Mouse (Mus musculus) hindbrain, embryonic 14.5 days (tissue): ENCODE measurements around the gene Cst6. TPM values are rescaled to one million over a fixed set of nuclear protein-coding genes. Genes with fewer than 3 reads are reported as not detected.

Experiments used
- ATAC-seq: fragments of 200-750 bp; cut with Nextera tagmentation; 2 replicates; pipeline ENCODE4 v1.8.0; 2017; ENCODE audit warnings: moderate number of reproducible peaks, mild to moderate bottlenecking, moderate TSS enrichment, moderate library complexity; ENCODE audit not compliant: low FRiP score
- DNase-seq: peaks from one replicate; pipeline ENCODE4 v3.0.0-alpha.2; 2015; ENCODE audit warnings: low spot score
- H3K27ac ChIP-seq: fragments of 300-500 bp; sonication (generic); 2 replicates; pipeline ENCODE4 v1.5.1; 2014; ENCODE audit warnings: mild to moderate bottlenecking, moderate library complexity
- H3K27me3 ChIP-seq: fragments of 300-500 bp; sonication (generic); 2 replicates; pipeline ENCODE4 v1.6.1; 2014; ENCODE audit warnings: mild to moderate bottlenecking, low read length, mixed read lengths; ENCODE audit not compliant: control insufficient read depth, insufficient read depth
- H3K36me3 ChIP-seq: fragments of 300-500 bp; sonication (generic); replicated peaks from 2 replicates; pipeline ENCODE4 v1.6.1; 2014; ENCODE audit not compliant: control insufficient read depth, insufficient read depth
- H3K4me1 ChIP-seq: fragments of 300-500 bp; sonication (generic); replicated peaks from 2 replicates; pipeline ENCODE4 v1.6.1; 2014; ENCODE audit warnings: antibody characterized with exemption, low read length, mixed read lengths; ENCODE audit not compliant: control insufficient read depth, insufficient read depth
- H3K4me2 ChIP-seq: fragments of 300-500 bp; sonication (generic); replicated peaks from 2 replicates; pipeline ENCODE4 v1.6.1; 2014; ENCODE audit warnings: mild to moderate bottlenecking, moderate library complexity
- H3K4me3 ChIP-seq: fragments of 300-500 bp; sonication (generic); replicated peaks from 2 replicates; pipeline ENCODE4 v1.5.1; 2014; ENCODE audit warnings: mild to moderate bottlenecking, low read length
- H3K9ac ChIP-seq: fragments of 300-500 bp; sonication (generic); 2 replicates; pipeline ENCODE4 v1.6.1; 2014
- H3K9me3 ChIP-seq: fragments of 300-500 bp; sonication (generic); 2 replicates; pipeline ENCODE4 v1.6.1; 2016; ENCODE audit warnings: low read length; ENCODE audit not compliant: control insufficient read depth
- WGBS: fragments of 180-500 bp; shearing (Covaris S2); extraction: QIAGEN DNeasy Blood & Tissue Kit; methylation state at CpG from one replicate; pipeline ENCODE4 v1.1.7; 2014; 5-methylcytosine and 5-hydroxymethylcytosine counted together
- polyA plus RNA-seq: library from polyadenylated mRNA; unstranded; fragments of >200 nt; fragmentation: Nextera tagmentation; extraction: Ambion mirVana; gene quantifications from 2 replicates; pipeline ENCODE4 v1.2.1, GENCODE M21; 2014

The Cst6 gene
- polyA plus RNA-seq, 1 experiment from 2014 or later: 12.2 TPM

DNA sequence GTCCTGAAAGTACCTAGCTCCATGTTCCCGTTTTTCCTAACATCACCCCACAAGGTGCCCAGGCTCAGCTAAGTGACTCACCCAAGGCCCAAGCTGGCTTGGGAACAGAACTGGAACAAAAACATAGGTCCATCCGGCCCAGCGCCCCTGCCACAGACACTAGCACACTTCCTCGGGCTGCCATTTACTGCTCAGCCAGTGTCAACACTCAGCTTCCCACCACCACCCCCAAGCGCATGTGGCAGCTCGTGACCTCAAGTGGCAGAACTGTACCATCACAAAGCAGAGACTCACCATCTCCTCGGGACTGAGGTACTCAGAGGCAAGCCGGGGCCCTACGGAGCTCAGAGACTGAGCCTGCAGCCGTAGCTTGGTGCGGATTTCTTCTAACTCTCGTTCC, 34.0 kb upstream of the Cst6 start:
- H3K9ac ChIP-seq: no peak overlapping the region
- no peak overlapping the region for H3K4me2 ChIP-seq
- no peak for DNase-seq
- ATAC-seq: no peak
- H3K4me3 ChIP-seq: no peak overlapping the region
- H3K27me3 ChIP-seq: peaks cover 4% of the 10 kb centered on the region
- no peak overlapping the region for H3K27ac ChIP-seq
- peaks cover 17% of the 10 kb centered on the region for H3K4me1 ChIP-seq
- H3K36me3 ChIP-seq: peaks cover 85% of the 10 kb centered on the region
- H3K9me3 ChIP-seq: no peaks in the 10 kb centered on the region
- 97% methylated on average over 12 of the region's 12 CpGs for WGBS

DNA sequence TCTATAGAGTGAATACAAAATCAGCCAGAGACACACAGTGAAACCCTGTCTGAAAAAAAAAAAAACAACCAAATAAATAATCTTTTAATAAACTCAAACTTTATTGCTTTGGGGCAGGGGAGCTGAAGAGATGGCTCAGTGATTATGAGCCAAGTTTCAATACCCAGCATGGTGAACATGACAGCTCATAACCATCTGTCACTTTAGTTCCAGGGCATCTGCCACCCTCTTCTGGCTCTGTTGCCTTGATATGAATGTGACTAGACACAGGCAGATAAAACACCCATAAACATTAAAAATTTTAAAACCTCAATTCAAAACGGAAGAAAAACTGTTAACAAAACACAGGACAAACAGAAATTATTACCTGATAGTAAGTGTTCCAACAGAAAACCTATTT, 28.1 kb upstream of the Cst6 start:
- H3K36me3 ChIP-seq: peaks cover 82% of the 10 kb centered on the region

DNA sequence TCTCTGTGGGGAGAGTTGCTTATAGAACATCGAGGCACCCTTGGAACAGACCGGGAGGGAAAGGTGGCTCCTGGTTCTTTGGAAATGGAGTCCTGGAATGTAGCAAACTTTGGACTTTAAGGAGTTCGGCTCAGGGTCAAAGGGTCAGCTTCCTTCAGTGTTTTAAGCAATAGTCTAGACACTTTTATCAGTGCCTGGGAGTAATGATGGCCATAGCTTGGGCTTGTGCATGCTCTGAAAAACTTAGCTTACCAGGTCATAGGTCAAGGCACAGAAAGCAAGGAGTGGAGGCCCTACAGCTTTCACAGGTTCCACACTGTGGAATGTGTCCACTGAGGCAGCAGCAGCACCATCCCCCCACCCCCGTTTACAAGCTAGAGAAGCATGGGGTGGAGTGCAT, 25.4 kb upstream of the Cst6 start:
- Histone ChIP-seq H3K9me3 (no peaks in the 10 kb centered on the region), H3K36me3 (peaks cover 80% of the 10 kb centered on the region), H3K27ac (no peak overlapping the region), H3K4me3 (no peak overlapping the region), H3K4me2 (no peak overlapping the region), H3K27me3 (no peaks in the 10 kb centered on the region), H3K9ac (no peak overlapping the region), H3K4me1 (no peaks in the 10 kb centered on the region)
- WGBS: 80% methylated on average over 4 of the region's 4 CpGs
- ATAC-seq (no peak), DNase-seq (no peak)

More for the DNA sequence above, 28.1 kb upstream of the Cst6 start:
- Histone ChIP-seq H3K27me3 (no peaks in the 10 kb centered on the region), H3K4me1 (no peaks in the 10 kb centered on the region), H3K4me3 (no peak overlapping the region), H3K9ac (no peak overlapping the region), H3K4me2 (no peak overlapping the region), H3K27ac (no peak overlapping the region), H3K9me3 (no peaks in the 10 kb centered on the region)
- ATAC-seq: no peak
- no peak for DNase-seq
- 89% methylated on average over 1 of the region's 1 CpGs for WGBS

DNA sequence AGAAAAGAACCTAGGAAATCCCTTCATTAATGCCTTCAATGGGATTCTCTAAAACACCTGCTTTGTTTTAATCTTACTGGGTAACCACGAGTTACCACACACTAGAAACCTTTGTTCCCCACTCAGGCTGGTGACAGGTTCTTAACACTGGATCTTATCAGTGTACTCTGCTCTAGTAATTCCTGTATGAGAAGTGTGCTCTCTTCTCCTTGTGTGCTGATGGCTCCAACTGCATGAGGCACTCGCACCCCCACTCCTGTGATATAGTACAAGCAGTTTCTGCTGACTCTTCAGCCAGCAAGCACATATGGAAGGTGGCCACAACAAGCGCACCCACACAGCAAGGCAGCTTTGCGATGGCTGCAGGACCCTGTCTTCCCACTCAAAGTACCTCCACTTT, 24.8 kb upstream of the Cst6 start:
- Histone ChIP-seq H3K9ac (no peak overlapping the region), H3K27me3 (no peaks in the 10 kb centered on the region), H3K9me3 (no peaks in the 10 kb centered on the region), H3K27ac (no peak overlapping the region), H3K4me1 (no peaks in the 10 kb centered on the region), H3K4me2 (no peak overlapping the region), H3K36me3 (peaks cover 80% of the 10 kb centered on the region), H3K4me3 (no peak overlapping the region)
- no peak for ATAC-seq
- WGBS: 91% methylated on average over 4 of the region's 4 CpGs
- no peak for DNase-seq

DNA sequence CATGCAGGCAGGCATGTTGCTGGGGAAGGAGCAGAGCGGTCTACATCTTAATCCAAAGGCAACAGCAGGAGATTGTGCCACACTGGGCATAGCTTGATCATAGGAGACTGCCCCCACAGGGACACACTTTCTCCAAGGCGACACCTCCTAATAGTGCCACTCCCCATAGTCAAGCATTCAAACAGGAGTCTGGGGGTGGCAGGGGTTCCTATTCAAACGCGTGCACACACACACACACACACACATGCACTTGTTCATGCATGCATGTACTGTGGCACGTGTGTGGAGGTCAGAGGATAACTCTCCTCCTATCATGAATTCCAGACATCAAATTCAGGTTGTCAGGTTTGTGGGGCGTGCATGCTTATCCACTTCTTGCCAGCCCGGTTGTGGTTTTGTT, 23.4 kb upstream of the Cst6 start:
- Histone ChIP-seq H3K27me3 (no peaks in the 10 kb centered on the region), H3K9ac (no peak overlapping the region), H3K36me3 (peaks cover 76% of the 10 kb centered on the region), H3K4me2 (no peak overlapping the region), H3K4me1 (peaks cover 7% of the 10 kb centered on the region), H3K9me3 (no peaks in the 10 kb centered on the region), H3K27ac (no peak overlapping the region), H3K4me3 (no peak overlapping the region)
- ATAC-seq (no peak), DNase-seq (no peak)
- WGBS: 94% methylated on average over 7 of the region's 7 CpGs

DNA sequence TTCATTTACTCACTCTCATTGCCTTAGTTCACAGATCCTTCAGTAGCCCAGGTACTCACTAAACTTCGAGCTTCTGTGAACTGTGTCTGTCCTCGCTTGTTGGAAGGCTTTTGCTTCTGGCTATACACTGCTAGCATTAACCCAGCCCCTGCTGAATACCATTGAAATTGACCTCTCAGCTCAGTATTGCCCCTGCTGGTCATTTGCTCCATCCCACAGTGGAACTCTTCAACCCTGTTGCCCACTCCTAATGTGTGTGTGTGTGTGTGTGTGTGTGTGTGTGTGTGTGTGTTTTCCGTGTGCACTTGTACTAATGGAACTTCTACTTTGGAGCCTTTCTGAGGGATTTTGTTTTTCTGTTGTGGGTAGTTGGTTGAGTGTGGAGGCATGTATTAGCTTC, 21.6 kb upstream of the Cst6 start:
- 93% methylated on average over 3 of the region's 3 CpGs for WGBS
- Histone ChIP-seq H3K4me1 (peaks cover 11% of the 10 kb centered on the region), H3K9ac (no peak overlapping the region), H3K27me3 (no peaks in the 10 kb centered on the region), H3K9me3 (no peaks in the 10 kb centered on the region), H3K27ac (no peak overlapping the region), H3K36me3 (peaks cover 60% of the 10 kb centered on the region), H3K4me2 (no peak overlapping the region), H3K4me3 (no peak overlapping the region)
- no peak for DNase-seq
- ATAC-seq: no peak

DNA sequence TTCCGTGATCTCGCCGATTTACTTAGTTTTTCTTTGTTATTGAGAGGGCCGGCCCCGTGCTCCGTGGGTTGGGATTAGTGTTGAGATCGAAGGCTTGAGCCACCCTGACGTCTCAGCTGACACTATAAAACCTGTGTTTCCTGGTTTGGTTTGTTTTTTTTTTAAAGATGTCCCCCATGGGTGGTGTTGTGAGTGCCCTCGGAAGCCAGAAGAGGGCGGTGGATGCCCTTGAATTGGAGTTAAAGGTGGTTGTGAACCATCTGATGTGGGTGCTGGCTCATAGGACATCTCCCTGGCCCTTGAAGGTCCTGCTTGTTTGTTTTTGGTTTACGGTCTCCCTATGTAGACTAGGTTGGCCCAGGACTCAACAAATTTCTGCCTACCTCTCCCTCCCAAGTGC, 18.1 kb upstream of the Cst6 start:
- ATAC-seq (no peak), DNase-seq (no peak)
- H3K4me3 ChIP-seq: peak overlapping the region; percentile 97
- peaks cover 52% of the 10 kb centered on the region for H3K36me3 ChIP-seq
- WGBS: 11% methylated on average over 11 of the region's 11 CpGs
- no peaks in the 10 kb centered on the region for H3K9me3 ChIP-seq
- H3K4me1 ChIP-seq: peaks cover 17% of the 10 kb centered on the region
- peak overlapping the region; percentile 94; the same call in 1 of the 2 replicates for H3K27ac ChIP-seq
- H3K27me3 ChIP-seq: no peaks in the 10 kb centered on the region
- H3K9ac ChIP-seq: peak overlapping the region; percentile 86
- peak overlapping the region; percentile 96 for H3K4me2 ChIP-seq

DNA sequence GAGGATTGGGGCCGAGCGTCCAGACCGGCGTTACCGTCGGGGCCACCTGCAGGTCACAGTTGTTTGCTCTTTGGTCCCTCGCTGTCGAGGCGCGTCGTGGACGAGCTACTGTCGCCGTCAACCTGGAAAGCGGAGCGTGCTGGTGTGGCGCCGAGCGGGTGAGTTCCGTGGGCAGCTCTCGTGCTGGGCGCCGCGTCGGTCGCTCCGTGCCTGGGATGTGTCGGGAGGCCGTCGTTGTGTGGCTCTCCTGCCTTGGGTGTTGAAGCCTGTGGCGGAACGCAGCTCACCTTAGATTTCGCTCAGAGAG, 17.6 kb upstream of the Cst6 start, which contains the start of gene Banf1:
Gene Banf1, minus strand, starts transcription at position 116 of the 307 bp plus-strand sequence.
- H3K9me3 ChIP-seq: no peaks in the 10 kb centered on the region
- H3K4me1 ChIP-seq: peaks cover 17% of the 10 kb centered on the region
- peak within 1 kb of the TSS; percentile 97 for H3K4me3 ChIP-seq
- H3K27ac ChIP-seq: peak within 1 kb of the TSS; percentile 94
- DNase-seq (no peak), ATAC-seq (no peak)
- WGBS: under 1% methylated on average over 33 of the region's 33 CpGs
- H3K27me3 ChIP-seq: no peaks in the 10 kb centered on the region
- H3K36me3 ChIP-seq: peaks cover 47% of the 10 kb centered on the region
- H3K4me2 ChIP-seq: peak within 1 kb of the TSS; percentile 96
- H3K9ac ChIP-seq: peak within 1 kb of the TSS; percentile 86

DNA sequence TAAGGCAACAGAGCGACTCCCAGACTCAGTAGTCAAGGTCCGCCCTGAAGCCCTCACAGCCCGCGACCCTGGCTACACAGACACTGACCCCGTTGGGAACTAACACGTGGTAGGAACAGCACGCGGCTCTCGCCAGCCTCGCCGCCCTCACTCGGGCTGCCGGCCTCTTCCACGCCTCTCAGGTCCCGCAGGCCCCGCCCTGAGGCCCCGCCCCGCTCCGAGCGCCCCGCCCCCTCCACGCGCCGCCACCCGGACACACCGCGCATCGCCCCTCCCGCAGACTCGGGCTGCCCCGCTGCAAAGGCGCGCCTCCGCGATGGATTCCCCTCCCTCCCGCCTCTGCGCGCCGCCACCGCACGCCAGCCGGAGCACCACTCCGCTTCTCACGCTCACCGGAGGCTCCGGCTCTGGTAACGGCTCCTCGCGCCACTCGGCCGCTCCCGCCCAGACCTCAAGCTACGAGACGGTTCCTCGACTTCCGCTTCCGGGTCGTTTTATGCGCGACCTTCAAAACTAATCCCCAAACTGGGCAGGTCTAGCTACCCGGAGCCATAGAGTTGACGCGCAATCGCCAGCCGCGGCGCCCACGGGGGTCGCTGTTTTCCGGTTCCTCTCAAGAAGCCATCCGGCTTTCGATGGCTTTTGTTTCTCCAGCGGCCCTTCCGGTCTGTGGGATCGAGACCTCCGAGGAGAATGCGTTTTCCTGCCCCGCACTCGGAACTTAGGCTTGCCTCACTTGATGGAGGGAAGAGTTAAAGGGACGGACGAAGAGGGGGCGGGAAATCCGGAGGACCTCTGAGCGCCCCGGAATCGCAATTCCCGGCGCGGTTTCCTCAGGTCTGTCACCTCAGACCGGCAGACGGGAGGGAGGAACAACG, 17.0 kb upstream of the Cst6 start, which contains the start of gene Eif1ad:
Gene Eif1ad, plus strand, starts transcription at position 567 of the 878 bp plus-strand sequence.
- WGBS: under 1% methylated on average over 83 of the region's 92 CpGs
- peak; percentile 97 for DNase-seq
- H3K4me1 ChIP-seq: peaks cover 17% of the 10 kb centered on the region
- ATAC-seq: peak; percentile 93
- H3K9me3 ChIP-seq: no peaks in the 10 kb centered on the region
- H3K36me3 ChIP-seq: peaks cover 41% of the 10 kb centered on the region
- H3K27me3 ChIP-seq: no peaks in the 10 kb centered on the region
- H3K9ac ChIP-seq: peak within 1 kb of the TSS; percentile 86
- H3K4me3 ChIP-seq: peak within 1 kb of the TSS; percentile 97
- H3K4me2 ChIP-seq: peak within 1 kb of the TSS; percentile 96
- peak within 1 kb of the TSS; percentile 94 for H3K27ac ChIP-seq
